Comparison of ENCODE assay signal across 24 mouse cellular contexts in the genomic region with DNA sequence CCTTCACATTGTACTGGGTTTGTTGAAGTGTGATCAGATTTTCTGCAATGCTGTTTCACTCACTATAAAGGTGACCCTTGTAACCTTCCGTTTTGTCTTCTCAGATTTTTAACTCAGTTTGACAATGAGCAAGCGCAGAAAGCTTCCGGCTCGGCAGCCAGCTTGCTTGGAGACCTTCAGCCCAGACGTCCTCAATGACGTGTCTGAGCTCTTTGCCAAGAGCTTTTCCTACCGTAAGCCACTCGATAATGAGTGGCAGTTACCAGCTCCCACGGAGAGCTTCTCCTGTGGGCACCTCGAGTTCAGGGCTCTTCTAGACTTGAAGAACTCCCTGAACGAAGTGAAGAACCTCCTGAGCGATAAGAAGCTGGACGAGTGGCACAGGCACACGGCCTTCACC. TPM values are rescaled to one million over a fixed set of nuclear protein-coding genes. Genes with fewer than 3 reads are reported as not detected.
"Had no signal": no experiment of that assay in that cellular context is flagged by ENCODE, and none has a peak within 500 bp of the region (broad histone marks: within the 10 kb centered on the region; RNA-seq: fewer than 3 reads in every experiment).

No protein-coding gene starts in this region.

- H3K27me3 ChIP-seq: kidney, embryonic 15.5 days; midbrain, embryonic 13.5 days; neural tube, embryonic 13.5 days; stomach, embryonic 15.5 days had no signal

- H3K4me2 ChIP-seq: kidney, embryonic 15.5 days; midbrain, embryonic 13.5 days; neural tube, embryonic 13.5 days; stomach, embryonic 15.5 days had no signal

- H3K9ac ChIP-seq: kidney, embryonic 15.5 days; liver, embryonic 14.5 days; liver, postnatal 0 days; midbrain, embryonic 13.5 days; neural tube, embryonic 13.5 days; stomach, embryonic 15.5 days had no signal

- DNase-seq: kidney, adult 8-10 months; kidney, postnatal 10 days; kidney, postnatal 36 days; layer of hippocampus, postnatal 36 days; liver, postnatal 0 days; retina, postnatal 1 day; right cerebral cortex, postnatal 25 days; spleen, adult 18-20 months; thymus, postnatal 25 days had no signal

- H3K4me3 ChIP-seq: kidney, embryonic 15.5 days; left cerebral cortex, adult 2 months; midbrain, embryonic 10.5 days; midbrain, embryonic 13.5 days; myocyte; neural tube, embryonic 13.5 days; stomach, embryonic 15.5 days had no signal

- H3K27ac ChIP-seq: kidney, embryonic 15.5 days; left cerebral cortex, adult 2 months; liver, embryonic 14.5 days; macrophage; midbrain, embryonic 10.5 days; midbrain, embryonic 13.5 days; neural tube, embryonic 13.5 days; stomach, embryonic 15.5 days had no signal

- H3K9me3 ChIP-seq: kidney, embryonic 15.5 days; midbrain, embryonic 13.5 days; neural tube, embryonic 13.5 days; stomach, embryonic 15.5 days had no signal

- ATAC-seq: liver, postnatal 0 days; midbrain, embryonic 13.5 days; midbrain, embryonic 16.5 days had no signal

RNA-seq across cellular contexts. Expression of gene Hydin, which starts 45.8 kb away (rescaled TPM):
- total RNA-seq: monocyte, adult 5-6 weeks had no signal
- polyA plus RNA-seq: limb, embryonic 11.5 days; liver, adult 2 months; macrophage had no signal

RNA-seq across cellular contexts. Expression of gene Calb2, which starts 52.9 kb away (rescaled TPM):
- total RNA-seq: liver, adult 2 months; megakaryocyte, adult 5-6 weeks; monocyte, adult 5-6 weeks; neutrophil, adult 5-6 weeks had no signal
- polyA plus RNA-seq: liver, adult 2 months; liver, embryonic 14.5 days; liver, postnatal 0 days; macrophage; myocyte had no signal
